Mouse (Mus musculus): Measurements from ENCODE around the gene Snai1. TPM values are rescaled to one million over a fixed set of nuclear protein-coding genes. Genes with fewer than 3 reads are reported as not detected.
A peak's percentile ranks its signal among the peaks of the same experiment; 100 is the strongest.

Gene Snai1
- polyA plus RNA-seq, 1 experiment from 2014 or later = 1.8 TPM

DNA sequence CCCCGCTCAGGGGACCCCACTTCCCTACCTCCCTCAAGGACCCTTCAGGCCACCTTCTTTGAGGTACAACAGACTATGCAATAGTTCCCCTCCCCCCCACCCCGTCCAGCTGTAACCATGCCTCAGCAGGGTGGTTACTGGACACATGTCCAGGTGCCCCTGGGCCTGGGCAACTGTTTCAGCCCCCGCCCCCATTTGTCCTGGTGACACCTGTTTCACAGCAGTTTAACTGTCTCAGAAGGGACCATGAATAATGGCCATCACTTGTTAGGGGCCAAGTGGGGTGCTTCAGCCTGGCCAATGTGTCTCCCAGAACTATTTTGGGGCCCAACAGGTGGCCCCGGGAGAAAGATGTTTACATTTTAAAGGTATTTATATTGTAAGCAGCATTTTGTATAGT, 4.4 kb downstream of the Snai1 start:
- 72% methylated on average over 4 of the region's 4 CpGs for WGBS (ENCODE audit: insufficient replicate concordance)
- no peaks in the 10 kb centered on the region; the same call in 1 of the 2 replicates for H3K36me3 ChIP-seq
- H3K4me1 ChIP-seq (replicated peaks) = peaks cover 40% of the 10 kb centered on the region
- H3K9me3 ChIP-seq (replicated peaks) = no peaks in the 10 kb centered on the region
- H3K4me2 ChIP-seq = no peak overlapping the region
- peaks cover 44% of the 10 kb centered on the region for H3K27me3 ChIP-seq
- ATAC-seq (ENCODE audit: low read depth) (no peak), DNase-seq (no peak)
- H3K4me3 ChIP-seq (replicated peaks) = no peak overlapping the region
- H3K9ac ChIP-seq = no peak overlapping the region
- H3K27ac ChIP-seq = peak overlapping the region; percentile 44; the same call in 1 of the 2 replicates

DNA sequence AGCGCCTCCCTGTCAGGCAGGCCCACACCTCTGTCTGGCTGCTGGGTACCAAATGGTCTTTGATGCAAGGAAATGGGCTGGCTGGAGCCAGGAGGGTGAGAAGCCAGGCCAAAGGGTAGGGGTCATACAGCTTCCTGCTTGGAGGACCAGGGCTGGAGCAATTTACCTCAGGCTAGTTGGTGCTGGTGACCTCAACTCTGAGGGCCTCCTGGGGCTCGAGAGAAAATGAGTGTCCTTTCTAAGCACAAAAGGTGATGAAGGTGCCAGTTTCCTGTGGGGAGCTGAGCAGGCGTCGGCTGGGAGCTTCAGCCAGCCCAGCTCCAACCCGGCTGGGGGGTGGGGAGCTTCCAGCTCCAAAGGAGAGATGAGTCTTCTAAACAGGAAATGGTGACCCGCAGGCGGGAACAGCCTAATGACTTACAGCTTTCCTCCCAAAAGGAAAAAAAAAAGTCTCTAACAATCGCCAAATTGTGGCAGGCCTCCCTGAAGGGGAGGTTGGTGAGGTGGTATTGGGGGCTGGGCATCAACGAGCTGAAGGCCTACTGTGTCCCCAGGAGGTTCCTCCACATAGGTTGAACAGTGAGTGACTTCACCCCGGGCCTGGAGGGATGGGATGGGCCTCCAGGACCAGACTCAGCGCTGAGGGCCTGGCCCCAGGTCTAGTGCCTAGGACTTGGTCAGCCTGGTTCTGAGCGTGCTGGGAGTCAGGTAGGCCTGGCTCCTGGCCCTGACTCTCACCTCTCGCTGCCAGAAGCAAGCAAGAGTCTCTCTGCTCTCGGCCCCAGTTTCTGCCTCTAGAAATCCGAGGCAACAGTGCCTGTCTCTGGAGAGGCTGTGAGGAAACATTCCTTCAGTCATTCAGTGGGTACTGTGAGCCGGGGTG, 5.4 kb downstream of the Snai1 start:
- H3K9ac ChIP-seq = no peak overlapping the region
- H3K4me3 ChIP-seq (replicated peaks) = no peak overlapping the region
- H3K4me2 ChIP-seq = no peak overlapping the region
- H3K9me3 ChIP-seq (replicated peaks) = no peaks in the 10 kb centered on the region
- WGBS (ENCODE audit: insufficient replicate concordance) = 37% methylated on average over 16 of the region's 16 CpGs
- no peak for DNase-seq
- no peaks in the 10 kb centered on the region; the same call in 1 of the 2 replicates for H3K36me3 ChIP-seq
- peak overlapping the region; percentile 75 for H3K27ac ChIP-seq
- H3K4me1 ChIP-seq (replicated peaks) = peaks cover 30% of the 10 kb centered on the region
- peaks cover 34% of the 10 kb centered on the region for H3K27me3 ChIP-seq
- no peak for ATAC-seq (ENCODE audit: low read depth)

GRCm38 (mm10) chr2:167544004-167544356, 6.0 kb downstream of the Snai1 start:
- ATAC-seq (ENCODE audit: low read depth) (no peak), DNase-seq (no peak)
- no peak overlapping the region for H3K9ac ChIP-seq
- H3K4me1 ChIP-seq (replicated peaks) = peaks cover 24% of the 10 kb centered on the region
- WGBS (ENCODE audit: insufficient replicate concordance) = 49% methylated on average over 4 of the region's 4 CpGs
- no peaks in the 10 kb centered on the region; the same call in 1 of the 2 replicates for H3K36me3 ChIP-seq
- H3K4me2 ChIP-seq = no peak overlapping the region
- peaks cover 28% of the 10 kb centered on the region for H3K27me3 ChIP-seq
- peak overlapping the region; percentile 75 for H3K27ac ChIP-seq
- no peaks in the 10 kb centered on the region for H3K9me3 ChIP-seq (replicated peaks)
- H3K4me3 ChIP-seq (replicated peaks) = no peak overlapping the region

- H3K4me3 ChIP-seq (replicated peaks) = no peak overlapping the region
- H3K4me2 ChIP-seq = no peak overlapping the region
- peaks cover 22% of the 10 kb centered on the region for H3K4me1 ChIP-seq (replicated peaks)
- H3K27ac ChIP-seq = peak overlapping the region; percentile 75; the same call in 1 of the 2 replicates
- WGBS (ENCODE audit: insufficient replicate concordance) = 45% methylated on average over 5 of the region's 5 CpGs
- peaks cover 23% of the 10 kb centered on the region for H3K27me3 ChIP-seq
- DNase-seq (no peak), ATAC-seq (ENCODE audit: low read depth) (no peak)
- H3K36me3 ChIP-seq = no peaks in the 10 kb centered on the region; the same call in 1 of the 2 replicates
- H3K9ac ChIP-seq = no peak overlapping the region
- no peaks in the 10 kb centered on the region for H3K9me3 ChIP-seq (replicated peaks)
These were observed 6.5 kb downstream of the Snai1 start for GRCm38 (mm10) chr2:167544456-167544855.

DNA sequence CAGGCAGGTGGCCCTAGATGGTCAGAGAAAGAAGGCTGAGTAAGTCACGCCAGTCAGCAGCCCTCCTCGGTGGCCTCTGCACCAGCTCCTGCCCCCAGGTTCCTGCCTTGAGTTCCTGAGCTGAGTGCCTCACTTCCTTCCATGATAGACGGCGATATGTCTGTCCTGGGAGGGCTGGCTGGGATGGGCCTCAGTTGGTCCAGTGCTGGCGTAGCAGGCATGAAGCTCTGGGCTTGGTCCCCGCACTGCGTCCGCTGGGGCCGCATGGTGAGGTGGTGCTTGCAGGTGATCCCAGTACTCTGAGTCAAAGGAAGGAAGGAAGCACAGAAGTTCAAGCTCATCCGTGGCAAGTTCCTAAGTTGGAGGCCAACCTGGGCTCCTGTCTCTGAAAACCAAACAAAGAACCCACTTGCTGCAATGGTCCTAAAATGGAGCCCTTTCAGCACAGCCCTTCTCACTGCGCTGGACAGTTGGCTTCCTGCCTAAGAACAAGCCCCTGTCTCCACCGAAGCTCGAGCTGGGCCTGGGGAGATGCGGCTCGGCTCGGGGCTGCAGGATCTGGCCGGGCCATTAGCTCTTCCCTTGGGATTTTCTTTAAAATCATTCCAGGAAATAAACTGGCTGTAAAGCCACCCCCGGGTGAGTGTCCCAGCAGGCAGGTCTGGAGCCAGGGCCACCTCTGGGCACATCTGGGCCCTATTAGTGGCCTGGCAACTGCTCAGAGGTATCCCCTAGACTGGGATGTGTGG, 8.6 kb downstream of the Snai1 start:
- Histone ChIP-seq H3K4me3 (replicated peaks) (no peak overlapping the region), H3K4me1 (replicated peaks) (peaks cover 11% of the 10 kb centered on the region), H3K36me3 (no peaks in the 10 kb centered on the region; the same call in 1 of the 2 replicates), H3K4me2 (no peak overlapping the region), H3K27me3 (0 out of 2 replicates have a peak, but pooled peaks cover 2% of the 10 kb centered on the region), H3K27ac (no peak overlapping the region; the same call in 1 of the 2 replicates), H3K9ac (no peak overlapping the region), H3K9me3 (replicated peaks) (no peaks in the 10 kb centered on the region)
- WGBS (ENCODE audit: insufficient replicate concordance) = 63% methylated on average over 18 of the region's 18 CpGs
- DNase-seq (no peak), ATAC-seq (ENCODE audit: low read depth) (no peak)

DNA sequence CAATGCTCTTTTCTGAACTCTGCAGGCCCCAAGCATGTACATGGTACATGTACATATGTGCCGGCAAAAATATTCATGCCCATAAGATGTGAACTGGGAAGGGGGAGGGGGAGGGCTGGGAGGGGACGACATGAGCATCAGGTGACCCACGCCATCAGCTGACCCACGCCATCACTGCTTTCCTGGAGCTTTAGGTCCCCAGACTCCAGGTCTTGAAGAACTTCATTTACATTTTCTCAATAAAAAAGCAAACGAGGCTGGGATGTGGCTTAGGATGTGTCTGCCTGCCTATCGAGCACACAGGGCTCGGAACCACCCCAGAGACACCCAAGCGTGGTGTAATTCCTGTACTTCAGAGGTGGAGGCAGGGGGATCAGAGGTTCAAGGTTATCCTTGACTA, 9.4 kb downstream of the Snai1 start:
- Histone ChIP-seq H3K9me3 (replicated peaks) (no peaks in the 10 kb centered on the region), H3K27ac (no peak overlapping the region), H3K27me3 (no peaks in the 10 kb centered on the region), H3K4me1 (replicated peaks) (peaks cover 7% of the 10 kb centered on the region), H3K9ac (no peak overlapping the region), H3K4me2 (no peak overlapping the region), H3K4me3 (replicated peaks) (no peak overlapping the region), H3K36me3 (no peaks in the 10 kb centered on the region; the same call in 1 of the 2 replicates)
- DNase-seq = no peak
- WGBS (ENCODE audit: insufficient replicate concordance) = 67% methylated on average over 8 of the region's 8 CpGs
- ATAC-seq (ENCODE audit: low read depth) = no peak

GRCm38 (mm10) chr2:167548961-167549360, 11.0 kb downstream of the Snai1 start:
- no peak for DNase-seq
- peaks cover 5% of the 10 kb centered on the region; the same call in 1 of the 2 replicates for H3K4me1 ChIP-seq (replicated peaks)
- H3K4me3 ChIP-seq (replicated peaks) = no peak overlapping the region
- WGBS (ENCODE audit: insufficient replicate concordance) = 59% methylated on average over 7 of the region's 7 CpGs
- H3K9ac ChIP-seq = no peak overlapping the region
- H3K9me3 ChIP-seq (replicated peaks) = no peaks in the 10 kb centered on the region
- ATAC-seq (ENCODE audit: low read depth) = no peak
- no peaks in the 10 kb centered on the region for H3K36me3 ChIP-seq
- H3K27me3 ChIP-seq = no peaks in the 10 kb centered on the region
- no peak overlapping the region for H3K4me2 ChIP-seq
- H3K27ac ChIP-seq = no peak overlapping the region

GRCm38 (mm10) chr2:167550341-167550854, 12.4 kb downstream of the Snai1 start:
- H3K4me2 ChIP-seq = no peak overlapping the region
- WGBS (ENCODE audit: insufficient replicate concordance) = 61% methylated on average over 8 of the region's 8 CpGs
- H3K27ac ChIP-seq = no peak overlapping the region
- H3K9me3 ChIP-seq (replicated peaks) = no peaks in the 10 kb centered on the region
- no peaks in the 10 kb centered on the region for H3K36me3 ChIP-seq
- DNase-seq (no peak), ATAC-seq (ENCODE audit: low read depth) (no peak)
- H3K4me3 ChIP-seq (replicated peaks) = no peak overlapping the region
- no peaks in the 10 kb centered on the region for H3K27me3 ChIP-seq
- 0 out of 2 replicates have a peak, but pooled peaks cover 5% of the 10 kb centered on the region for H3K4me1 ChIP-seq (replicated peaks)
- no peak overlapping the region for H3K9ac ChIP-seq

DNA sequence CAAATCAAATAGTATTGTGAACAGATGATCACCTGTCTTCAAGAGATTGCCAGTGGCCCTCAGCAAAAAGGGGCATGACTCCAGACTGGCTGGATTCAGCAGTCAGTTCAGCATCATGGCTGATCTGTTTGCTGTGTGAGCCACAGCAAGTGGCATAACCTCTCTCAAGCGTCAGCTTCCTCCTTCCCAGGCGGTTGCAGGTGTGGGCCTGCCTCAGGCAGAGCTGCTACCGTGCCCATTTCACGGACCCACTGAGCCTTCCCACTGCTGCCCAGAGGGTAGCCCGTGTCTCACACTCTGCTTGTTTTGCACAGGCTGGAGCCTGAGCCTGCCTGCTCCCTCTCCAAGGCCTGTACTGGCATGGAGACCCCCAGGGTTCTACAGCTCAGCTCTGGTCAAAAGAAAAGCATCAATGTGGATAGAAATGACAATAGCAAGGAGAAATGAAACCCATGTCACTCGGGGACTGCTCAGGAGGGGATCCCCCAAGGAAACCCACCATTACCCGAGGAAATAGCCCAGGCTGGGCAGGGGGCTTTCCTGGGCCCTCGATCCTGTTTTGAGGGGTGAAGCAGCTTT, 13.4 kb downstream of the Snai1 start:
- no peak for ATAC-seq (ENCODE audit: low read depth)
- Histone ChIP-seq H3K9me3 (replicated peaks) (no peaks in the 10 kb centered on the region), H3K27ac (no peak overlapping the region), H3K36me3 (no peaks in the 10 kb centered on the region), H3K9ac (no peak overlapping the region), H3K4me1 (replicated peaks) (0 out of 2 replicates have a peak, but pooled peaks cover 5% of the 10 kb centered on the region), H3K4me2 (no peak overlapping the region), H3K4me3 (replicated peaks) (no peak overlapping the region), H3K27me3 (no peaks in the 10 kb centered on the region)
- DNase-seq = no peak
- WGBS (ENCODE audit: insufficient replicate concordance) = 48% methylated on average over 8 of the region's 8 CpGs

GRCm38 (mm10) chr2:167552292-167552691, 14.3 kb downstream of the Snai1 start:
- 0 out of 2 replicates have a peak, but pooled peaks cover 5% of the 10 kb centered on the region for H3K4me1 ChIP-seq (replicated peaks)
- H3K9ac ChIP-seq = no peak overlapping the region
- no peaks in the 10 kb centered on the region for H3K9me3 ChIP-seq (replicated peaks)
- H3K4me2 ChIP-seq = no peak overlapping the region
- ATAC-seq (ENCODE audit: low read depth) (no peak), DNase-seq (no peak)
- no peaks in the 10 kb centered on the region for H3K36me3 ChIP-seq
- H3K27me3 ChIP-seq = no peaks in the 10 kb centered on the region
- 62% methylated on average over 4 of the region's 4 CpGs for WGBS (ENCODE audit: insufficient replicate concordance)
- H3K27ac ChIP-seq = no peak overlapping the region
- H3K4me3 ChIP-seq (replicated peaks) = no peak overlapping the region

DNA sequence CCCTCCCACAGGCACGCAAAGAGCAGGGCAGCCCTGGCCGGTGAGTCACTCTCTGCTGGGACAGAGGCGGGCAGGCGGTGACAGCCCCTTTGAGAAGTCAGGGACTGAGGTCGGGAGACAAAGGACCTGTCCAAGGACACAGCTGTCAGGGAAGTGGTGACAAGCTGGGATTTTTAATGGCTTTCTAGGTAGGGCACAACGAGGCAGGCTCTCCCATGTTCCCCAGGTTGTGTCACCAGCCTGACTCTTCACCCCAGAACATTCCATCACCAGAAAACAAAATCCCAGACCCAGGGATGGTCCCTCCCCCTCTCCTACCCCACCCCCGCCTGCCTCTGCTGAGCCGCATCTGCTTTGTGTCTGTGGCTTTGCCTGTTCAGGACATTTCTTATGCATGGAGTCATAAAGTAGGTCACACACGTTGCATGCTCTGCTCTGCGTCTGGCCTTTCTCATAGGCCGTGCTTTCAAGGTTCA, 15.0 kb downstream of the Snai1 start:
- no peak for ATAC-seq (ENCODE audit: low read depth)
- WGBS (ENCODE audit: insufficient replicate concordance) = 41% methylated on average over 11 of the region's 11 CpGs
- DNase-seq = no peak
- H3K27ac ChIP-seq = no peak overlapping the region
- H3K4me2 ChIP-seq = no peak overlapping the region
- H3K9me3 ChIP-seq (replicated peaks) = no peaks in the 10 kb centered on the region
- H3K27me3 ChIP-seq = no peaks in the 10 kb centered on the region; the same call in 1 of the 2 replicates
- H3K9ac ChIP-seq = no peak overlapping the region
- H3K4me1 ChIP-seq (replicated peaks) = 0 out of 2 replicates have a peak, but pooled peaks cover 5% of the 10 kb centered on the region
- no peaks in the 10 kb centered on the region for H3K36me3 ChIP-seq
- H3K4me3 ChIP-seq (replicated peaks) = no peak overlapping the region

All from liver, embryonic 13.5 days (tissue).